Mouse (Mus musculus) liver, embryonic 16.5 days (tissue): ENCODE measurements around the gene Gm28053. TPM values are rescaled to one million over a fixed set of nuclear protein-coding genes. Genes with fewer than 3 reads are reported as not detected.

Experiments used
- polyA plus RNA-seq: library from polyadenylated mRNA; unstranded; fragments of >200 nt; fragmentation: Nextera tagmentation; extraction: Ambion mirVana; gene quantifications from 2 replicates; pipeline ENCODE4 v1.2.1, GENCODE M21; 2015

Gene Gm28053
- polyA plus RNA-seq, 1 experiment from 2014 or later, result not detected

Other genes starting within 250 kb of the Gm28053 start
- gene Atp6v0e2, start 181.0 kb upstream of the Gm28053 start, polyA plus RNA-seq, result 0.84 and 1.0 TPM in 2 replicates
- 1.8 and 2.1 TPM in 2 replicates for gene Lrrc61, start 163.8 kb upstream of the Gm28053 start, polyA plus RNA-seq
- 53.4 and 57.0 TPM in 2 replicates for gene Rarres2, start 145.8 kb upstream of the Gm28053 start, polyA plus RNA-seq
- not detected in 2 replicates for gene Gm45021, start 129.0 kb upstream of the Gm28053 start, polyA plus RNA-seq
- gene Repin1, start 124.7 kb upstream of the Gm28053 start, polyA plus RNA-seq, result 11.7 and 14.0 TPM in 2 replicates
- gene Gm44965, start 124.7 kb upstream of the Gm28053 start, polyA plus RNA-seq, result not detected in 2 replicates
- gene Zfp775, start 116.5 kb upstream of the Gm28053 start, polyA plus RNA-seq, result 2.2 and 2.3 TPM in 2 replicates
- gene AI854703, start 91.8 kb upstream of the Gm28053 start, polyA plus RNA-seq, result 0.13 and 0.19 TPM in 2 replicates
- 1.0 and 1.1 TPM in 2 replicates for gene Gimap8, start 71.4 kb upstream of the Gm28053 start, polyA plus RNA-seq
- gene Gimap9, start 42.5 kb upstream of the Gm28053 start, polyA plus RNA-seq, result 7.2 and 9.8 TPM in 2 replicates
- 11.0 and 11.4 TPM in 2 replicates for gene Gimap4, start 34.1 kb upstream of the Gm28053 start, polyA plus RNA-seq
- 8.9 and 9.9 TPM in 2 replicates for gene Gimap6, start 10.4 kb upstream of the Gm28053 start, polyA plus RNA-seq
- 0.13 and 0.16 TPM in 2 replicates for gene Gimap7, start within 50 bp of the Gm28053 start, polyA plus RNA-seq
- gene Gimap1, start 20.4 kb downstream of the Gm28053 start, polyA plus RNA-seq, result 5.7 and 5.9 TPM in 2 replicates
- gene Gimap5, start 27.6 kb downstream of the Gm28053 start, polyA plus RNA-seq, result 2.5 and 2.8 TPM in 2 replicates
- 0.20 and 0.37 TPM in 2 replicates for gene Gimap3, start 52.2 kb downstream of the Gm28053 start, polyA plus RNA-seq
- gene Tmem176a, start 122.3 kb downstream of the Gm28053 start, polyA plus RNA-seq, result 138 and 147 TPM in 2 replicates
- gene Tmem176b, start 122.9 kb downstream of the Gm28053 start, polyA plus RNA-seq, result 207 and 215 TPM in 2 replicates
- 0.20 TPM in 1 of 2 replicates, not detected in the other for gene Aoc1, start 154.3 kb downstream of the Gm28053 start, polyA plus RNA-seq
- not detected in 2 replicates for gene 1600015I10Rik, start 211.3 kb downstream of the Gm28053 start, polyA plus RNA-seq